Mouse (Mus musculus) kidney, postnatal 25 days (tissue): ENCODE data around the gene Fmo5.

Experiments
- DNase-seq, 2 experiments: peaks; one replicate each; pipeline ENCODE4 v3.0.0; 2021; ENCODE audit warnings: mixed read lengths in 2 of 2

Fmo5 gene

GRCm38 (mm10) chr3:97681321-97682158, 52.9 kb downstream of the Fmo5 start:
- peak; percentile 87 to 89 for DNase-seq

GRCm38 (mm10) chr3:97682159-97682502, 53.5 kb downstream of the Fmo5 start:
- DNase-seq = no peak

- DNase-seq = no peak
Observed at GRCm38 (mm10) chr3:97682576-97682975, 54.0 kb downstream of the Fmo5 start.

- peak; percentile 30 to 69 for DNase-seq
Observed at GRCm38 (mm10) chr3:97683560-97684195, 55.1 kb downstream of the Fmo5 start.

GRCm38 (mm10) chr3:97686372-97687117, 57.9 kb downstream of the Fmo5 start:
- no peak for DNase-seq

- DNase-seq = no peak
Observed at GRCm38 (mm10) chr3:97689289-97689688, 60.7 kb downstream of the Fmo5 start.

- peak; percentile 65 to 83 for DNase-seq
Observed at GRCm38 (mm10) chr3:97690590-97690989, 62.0 kb downstream of the Fmo5 start.

GRCm38 (mm10) chr3:97691443-97692017, 62.9 kb downstream of the Fmo5 start:
- DNase-seq = no peak

GRCm38 (mm10) chr3:97693806-97694205, 65.2 kb downstream of the Fmo5 start:
- no peak for DNase-seq

GRCm38 (mm10) chr3:97696866-97697265, 68.3 kb downstream of the Fmo5 start:
- no peak for DNase-seq

GRCm38 (mm10) chr3:97697291-97697690, 68.7 kb downstream of the Fmo5 start:
- DNase-seq = peak; percentile 35 to 64

GRCm38 (mm10) chr3:97699061-97699460, 70.5 kb downstream of the Fmo5 start:
- no peak for DNase-seq

GRCm38 (mm10) chr3:97701198-97701597, 72.6 kb downstream of the Fmo5 start:
- no peak for DNase-seq

GRCm38 (mm10) chr3:97702448-97703080, 74.0 kb downstream of the Fmo5 start:
- DNase-seq = no peak
